Mouse (Mus musculus): ENCODE data around the gene Nepn. TPM values are rescaled to one million over a fixed set of nuclear protein-coding genes. Genes with fewer than 3 reads are reported as not detected.
"Not testable (repeated sequence)": the region's sequence is repeated elsewhere in the genome, so short reads cannot be mapped to it uniquely, and the experiment has no call there.

Gene Nepn
- not detected in 2 replicates for polyA plus RNA-seq (2015; fragmentation: Nextera tagmentation; extraction: Ambion mirVana)

DNA sequence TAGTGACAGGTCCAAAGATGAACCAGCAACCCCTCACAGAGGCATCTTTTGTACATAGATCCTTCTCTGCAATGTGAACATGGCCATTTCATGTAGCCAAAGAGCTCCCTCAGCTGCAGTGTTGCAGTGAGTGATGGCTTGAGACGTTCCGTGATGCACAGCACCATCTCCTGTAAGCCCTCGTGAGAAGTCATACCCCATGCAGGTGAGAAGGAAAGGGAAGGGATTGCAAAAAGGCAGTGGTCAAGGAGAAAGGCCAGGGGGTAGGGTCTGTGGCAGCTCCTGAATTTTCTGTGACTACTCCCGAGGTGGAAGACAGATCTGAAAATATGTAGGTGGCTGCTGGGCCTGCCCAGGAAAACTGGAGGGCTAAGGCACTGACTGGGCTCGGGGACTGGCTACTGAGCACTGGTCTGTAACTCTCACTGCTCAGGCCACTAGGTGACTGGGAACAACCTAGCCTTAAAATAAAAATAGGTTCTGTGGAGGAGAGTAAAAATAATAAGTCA lies at the start of gene Nepn:
Gene Nepn, plus strand, starts transcription at position 51 of the 509 bp plus-strand sequence.
- no peaks in the 10 kb centered on the region for H3K36me3 ChIP-seq
- no peaks in the 10 kb centered on the region for H3K9me3 ChIP-seq (replicated peaks)
- H3K27me3 ChIP-seq = no peaks in the 10 kb centered on the region
- H3K4me3 ChIP-seq (replicated peaks) = no peak within 1 kb of the TSS
- H3K4me2 ChIP-seq (replicated peaks) = no peak within 1 kb of the TSS
- H3K4me1 ChIP-seq = no peaks in the 10 kb centered on the region
- WGBS = 74% methylated on average over 5 of the region's 5 CpGs
- ATAC-seq (ENCODE audit: insufficient number of reproducible peaks, low FRiP score, low TSS enrichment, low read depth) = no peak
- no peak within 1 kb of the TSS for H3K9ac ChIP-seq
- no peak within 1 kb of the TSS for H3K27ac ChIP-seq (replicated peaks)

DNA sequence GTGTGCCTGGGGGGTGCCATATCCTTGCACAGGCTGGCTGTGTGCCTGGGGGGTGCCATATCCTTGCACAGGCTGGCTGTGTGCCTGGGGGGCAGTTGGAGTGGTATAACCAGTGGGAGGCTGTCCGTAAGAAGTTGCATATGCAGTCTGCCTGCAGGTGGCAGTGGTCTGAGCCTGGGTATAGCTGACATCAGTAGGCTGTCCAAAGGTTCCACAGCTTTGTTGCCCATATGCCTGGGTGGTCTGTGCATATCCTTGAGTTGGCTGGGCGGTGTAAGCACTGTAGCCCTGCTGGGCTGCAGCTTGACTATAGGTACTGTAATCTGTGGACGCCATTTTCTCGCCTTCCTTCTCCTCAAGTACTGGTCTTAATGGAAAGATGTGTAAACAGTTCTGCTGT lies 45.4 kb upstream of the Nepn start:
- H3K9me3 ChIP-seq (replicated peaks); H3K4me3 ChIP-seq (replicated peaks); H3K27ac ChIP-seq (replicated peaks); H3K9ac ChIP-seq; H3K4me1 ChIP-seq; H3K4me2 ChIP-seq (replicated peaks); H3K27me3 ChIP-seq; ATAC-seq (ENCODE audit: insufficient number of reproducible peaks, low FRiP score, low TSS enrichment, low read depth): not testable (repeated sequence)
- H3K36me3 ChIP-seq = peaks cover 61% of the 10 kb centered on the region
- WGBS = 94% methylated on average over 4 of the region's 4 CpGs

DNA sequence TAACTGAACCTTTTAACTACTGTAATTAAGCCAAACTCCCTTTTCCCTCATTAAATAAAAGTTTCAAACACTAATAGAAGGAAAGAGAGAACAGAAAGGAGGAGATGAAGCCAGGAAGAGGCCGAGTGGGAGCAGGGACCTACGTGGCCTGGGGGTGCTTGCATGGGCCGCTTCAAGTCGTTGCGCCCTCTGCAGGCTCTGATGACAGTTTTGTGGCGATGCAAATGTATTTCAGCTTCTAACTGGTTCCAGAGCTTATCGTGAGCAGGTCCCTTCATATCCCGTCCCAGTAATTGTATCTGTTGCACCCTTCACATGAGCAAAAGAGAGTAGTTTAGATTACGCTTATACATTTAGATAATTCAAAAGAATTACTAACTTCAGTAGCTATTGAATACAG lies 35.6 kb upstream of the Nepn start:
- H3K4me2 ChIP-seq (replicated peaks) = no peak overlapping the region
- no peaks in the 10 kb centered on the region for H3K27me3 ChIP-seq
- H3K4me3 ChIP-seq (replicated peaks) = no peak overlapping the region
- ATAC-seq (ENCODE audit: insufficient number of reproducible peaks, low FRiP score, low TSS enrichment, low read depth) = no peak
- H3K9ac ChIP-seq = no peak overlapping the region
- H3K4me1 ChIP-seq = no peaks in the 10 kb centered on the region
- H3K27ac ChIP-seq (replicated peaks) = no peak overlapping the region
- peaks cover 29% of the 10 kb centered on the region for H3K36me3 ChIP-seq
- 64% methylated on average over 9 of the region's 9 CpGs for WGBS
- H3K9me3 ChIP-seq (replicated peaks) = no peaks in the 10 kb centered on the region

DNA sequence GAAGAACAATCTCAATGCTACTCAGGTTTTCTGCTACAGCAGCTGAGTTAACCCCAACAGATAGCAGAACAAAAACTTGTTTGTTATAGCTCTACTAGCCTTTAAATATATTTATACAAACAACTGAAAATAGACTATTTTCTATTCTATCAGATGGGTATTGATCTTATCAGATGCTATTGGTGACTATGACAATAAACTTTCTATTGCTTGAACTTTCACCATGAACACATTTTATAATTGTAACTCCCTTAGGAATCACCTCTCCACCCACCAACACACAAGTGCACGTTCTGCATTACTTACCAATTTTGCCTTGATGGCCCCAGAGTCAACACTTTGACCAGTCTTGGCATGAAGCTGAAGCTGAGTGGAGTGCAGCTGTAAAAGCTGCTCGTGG lies 30.3 kb upstream of the Nepn start, which contains the start of gene Gm26741:
Gene Gm26741, plus strand, starts transcription at position 301 of the 400 bp plus-strand sequence.
- ATAC-seq (ENCODE audit: insufficient number of reproducible peaks, low FRiP score, low TSS enrichment, low read depth) = no peak
- no peak within 1 kb of the TSS for H3K9ac ChIP-seq
- no peak within 1 kb of the TSS for H3K4me3 ChIP-seq (replicated peaks)
- no peaks in the 10 kb centered on the region for H3K27me3 ChIP-seq
- H3K4me2 ChIP-seq (replicated peaks) = no peak within 1 kb of the TSS
- peaks cover 6% of the 10 kb centered on the region for H3K36me3 ChIP-seq
- H3K9me3 ChIP-seq (replicated peaks) = no peaks in the 10 kb centered on the region
- H3K4me1 ChIP-seq = no peaks in the 10 kb centered on the region
- 84% methylated on average over 2 of the region's 2 CpGs for WGBS
- no peak within 1 kb of the TSS for H3K27ac ChIP-seq (replicated peaks)

DNA sequence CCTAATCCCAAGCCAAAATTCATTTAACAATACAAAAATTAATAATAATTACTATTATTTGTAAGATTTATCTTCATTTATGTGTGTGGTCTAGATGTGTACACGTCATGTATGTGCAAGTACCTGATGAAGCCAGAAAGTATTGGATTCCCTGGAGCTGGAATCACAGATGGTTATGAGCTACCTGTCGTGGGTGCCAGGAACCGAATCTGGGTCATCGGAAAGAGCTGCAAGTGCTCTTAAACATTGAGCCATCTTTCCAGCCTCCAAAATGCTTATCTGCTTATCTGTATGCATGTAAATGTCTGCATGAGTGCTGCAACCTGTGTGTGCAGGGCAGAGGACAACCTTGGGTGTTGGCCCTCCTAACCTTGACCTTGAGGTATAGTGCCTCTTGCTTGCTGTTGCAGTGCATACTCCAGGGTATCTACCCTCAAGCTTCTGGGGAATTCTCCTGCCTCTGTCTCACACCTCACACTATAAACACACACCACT lies 28.5 kb upstream of the Nepn start:
- no peak for ATAC-seq (ENCODE audit: insufficient number of reproducible peaks, low FRiP score, low TSS enrichment, low read depth)
- peaks cover 4% of the 10 kb centered on the region for H3K36me3 ChIP-seq
- H3K27ac ChIP-seq (replicated peaks) = no peak overlapping the region
- no peak overlapping the region for H3K4me3 ChIP-seq (replicated peaks)
- H3K4me2 ChIP-seq (replicated peaks) = no peak overlapping the region
- no peaks in the 10 kb centered on the region for H3K27me3 ChIP-seq
- no peaks in the 10 kb centered on the region for H3K9me3 ChIP-seq (replicated peaks)
- H3K4me1 ChIP-seq = no peaks in the 10 kb centered on the region
- H3K9ac ChIP-seq = no peak overlapping the region
- WGBS = 96% methylated on average over 4 of the region's 4 CpGs

GRCm38 (mm10) chr10:52360862-52361609 lies 27.7 kb upstream of the Nepn start:
- Histone ChIP-seq H3K9ac (no peak overlapping the region), H3K9me3 (replicated peaks) (no peaks in the 10 kb centered on the region), H3K4me3 (replicated peaks) (no peak overlapping the region), H3K27me3 (no peaks in the 10 kb centered on the region), H3K4me2 (replicated peaks) (no peak overlapping the region), H3K4me1 (no peaks in the 10 kb centered on the region), H3K27ac (replicated peaks) (no peak overlapping the region), H3K36me3 (peaks cover 4% of the 10 kb centered on the region)
- ATAC-seq (ENCODE audit: insufficient number of reproducible peaks, low FRiP score, low TSS enrichment, low read depth) = no peak
- WGBS = 89% methylated on average over 9 of the region's 9 CpGs

- Histone ChIP-seq H3K27me3 (no peaks in the 10 kb centered on the region), H3K9ac (no peak overlapping the region), H3K4me1 (no peaks in the 10 kb centered on the region), H3K9me3 (replicated peaks) (no peaks in the 10 kb centered on the region), H3K27ac (replicated peaks) (no peak overlapping the region), H3K36me3 (no peaks in the 10 kb centered on the region), H3K4me3 (replicated peaks) (no peak overlapping the region), H3K4me2 (replicated peaks) (no peak overlapping the region)
- ATAC-seq (ENCODE audit: insufficient number of reproducible peaks, low FRiP score, low TSS enrichment, low read depth) = no peak
- WGBS = 82% methylated on average over 4 of the region's 4 CpGs
These were observed 20.4 kb upstream of the Nepn start for GRCm38 (mm10) chr10:52368376-52368775.

- H3K4me2 ChIP-seq (replicated peaks) = no peak overlapping the region
- H3K9ac ChIP-seq = no peak overlapping the region
- WGBS = 56% methylated on average over 4 of the region's 4 CpGs
- no peak for ATAC-seq (ENCODE audit: insufficient number of reproducible peaks, low FRiP score, low TSS enrichment, low read depth)
- H3K27ac ChIP-seq (replicated peaks) = no peak overlapping the region
- H3K4me1 ChIP-seq = no peaks in the 10 kb centered on the region
- H3K27me3 ChIP-seq = no peaks in the 10 kb centered on the region
- H3K9me3 ChIP-seq (replicated peaks) = no peaks in the 10 kb centered on the region
- no peaks in the 10 kb centered on the region for H3K36me3 ChIP-seq
- no peak overlapping the region for H3K4me3 ChIP-seq (replicated peaks)
These were observed 14.9 kb upstream of the Nepn start for GRCm38 (mm10) chr10:52373834-52374233.

DNA sequence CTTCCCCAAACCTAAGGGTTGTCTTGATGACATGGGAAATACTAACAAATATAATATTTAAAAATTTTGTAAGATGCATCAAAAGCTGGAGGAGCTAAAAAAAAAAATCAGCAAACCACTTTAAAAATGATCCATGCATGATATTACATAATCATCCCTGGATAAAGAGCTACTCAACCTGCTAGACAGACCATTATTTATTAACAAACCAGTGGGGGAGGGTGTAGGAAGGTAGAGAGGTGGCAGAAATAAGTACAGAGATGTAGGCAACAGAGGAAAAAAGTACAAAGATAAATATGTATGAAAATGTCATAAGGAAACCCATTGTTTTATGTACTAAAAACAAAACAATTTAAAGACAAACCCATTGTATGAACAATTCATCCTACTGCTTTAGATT lies 14.1 kb upstream of the Nepn start:
- H3K27ac ChIP-seq (replicated peaks) = no peak overlapping the region
- no peak overlapping the region for H3K9ac ChIP-seq
- no peaks in the 10 kb centered on the region for H3K4me1 ChIP-seq
- H3K4me3 ChIP-seq (replicated peaks) = no peak overlapping the region
- H3K36me3 ChIP-seq = no peaks in the 10 kb centered on the region
- H3K27me3 ChIP-seq = no peaks in the 10 kb centered on the region
- no peak for ATAC-seq (ENCODE audit: insufficient number of reproducible peaks, low FRiP score, low TSS enrichment, low read depth)
- no peak overlapping the region for H3K4me2 ChIP-seq (replicated peaks)
- no peaks in the 10 kb centered on the region for H3K9me3 ChIP-seq (replicated peaks)

- WGBS = 88% methylated on average over 2 of the region's 2 CpGs
- H3K27me3 ChIP-seq = no peaks in the 10 kb centered on the region
- H3K36me3 ChIP-seq = no peaks in the 10 kb centered on the region
- H3K4me3 ChIP-seq (replicated peaks) = no peak overlapping the region
- H3K4me2 ChIP-seq (replicated peaks) = no peak overlapping the region
- no peak overlapping the region for H3K9ac ChIP-seq
- H3K27ac ChIP-seq (replicated peaks) = no peak overlapping the region
- no peaks in the 10 kb centered on the region for H3K4me1 ChIP-seq
- no peak for ATAC-seq (ENCODE audit: insufficient number of reproducible peaks, low FRiP score, low TSS enrichment, low read depth)
- H3K9me3 ChIP-seq (replicated peaks) = no peaks in the 10 kb centered on the region
These were observed 12.3 kb upstream of the Nepn start for GRCm38 (mm10) chr10:52376422-52376821.

GRCm38 (mm10) chr10:52377813-52378212 lies 11.0 kb upstream of the Nepn start:
- H3K36me3 ChIP-seq = no peaks in the 10 kb centered on the region
- WGBS = 91% methylated on average over 2 of the region's 2 CpGs
- ATAC-seq (ENCODE audit: insufficient number of reproducible peaks, low FRiP score, low TSS enrichment, low read depth) = no peak

More at GRCm38 (mm10) chr10:52377813-52378212, 11.0 kb upstream of the Nepn start:
- peaks cover 3% of the 10 kb centered on the region for H3K4me1 ChIP-seq
- H3K27ac ChIP-seq (replicated peaks) = no peak overlapping the region
- H3K4me2 ChIP-seq (replicated peaks) = no peak overlapping the region
- no peaks in the 10 kb centered on the region for H3K27me3 ChIP-seq
- no peak overlapping the region for H3K4me3 ChIP-seq (replicated peaks)
- H3K9me3 ChIP-seq (replicated peaks) = no peaks in the 10 kb centered on the region
- H3K9ac ChIP-seq = no peak overlapping the region
